Mouse (Mus musculus) midbrain, embryonic 16.5 days (tissue): ENCODE data around the gene Hist1h4k. TPM values are rescaled to one million over a fixed set of nuclear protein-coding genes. Genes with fewer than 3 reads are reported as not detected.

ENCODE experiments used
- microRNA-seq: library from miRNA; unstranded; fragments of <30 nt; microRNA quantifications from one replicate; pipeline ENCODE4, GENCODE M21; 2017
- polyA plus RNA-seq: library from polyadenylated mRNA; unstranded; fragments of >200 nt; fragmentation: Nextera tagmentation; extraction: Ambion mirVana; gene quantifications from 2 replicates; pipeline ENCODE4 v1.2.1, GENCODE M21; 2015

Gene Hist1h4k
- polyA plus RNA-seq, 1 experiment from 2014 or later = not detected

Small RNAs within 50 kb of the gene (microRNA-seq; reads per million reads assigned to microRNA genes)
- not detected for gene Gm44346
- not detected for gene Gm44357
- gene Gm44367 = not detected
- gene Gm44454 = not detected

Other genes with a start within 250 kb of the Hist1h4k start
- 4.3 and 7.3 TPM in 2 replicates for gene Gm11273, start 249.1 kb downstream of the Hist1h4k start, polyA plus RNA-seq
- gene Zkscan8, start 219.4 kb downstream of the Hist1h4k start, polyA plus RNA-seq = 4.1 and 4.3 TPM in 2 replicates
- 0.09 and 0.15 TPM in 2 replicates for gene Olfr1366, start 207.7 kb downstream of the Hist1h4k start, polyA plus RNA-seq
- not detected in 2 replicates for gene Olfr1535, start 190.6 kb downstream of the Hist1h4k start, polyA plus RNA-seq
- not detected in 2 replicates for gene Olfr1364, start 168.7 kb downstream of the Hist1h4k start, polyA plus RNA-seq
- gene Olfr1362, start 136.5 kb downstream of the Hist1h4k start, polyA plus RNA-seq = not detected in 2 replicates
- 0.07 TPM in 1 of 2 replicates, not detected in the other for gene Olfr11, start 108.0 kb downstream of the Hist1h4k start, polyA plus RNA-seq
- not detected in 2 replicates for gene Olfr1361, start 87.1 kb downstream of the Hist1h4k start, polyA plus RNA-seq
- gene Olfr1360, start 73.1 kb downstream of the Hist1h4k start, polyA plus RNA-seq = not detected in 2 replicates
- gene Olfr1359, start 52.4 kb downstream of the Hist1h4k start, polyA plus RNA-seq = not detected in 2 replicates
- gene Hist1h2bl, start 34.4 kb downstream of the Hist1h4k start, polyA plus RNA-seq = not detected in 2 replicates
- 3.5 and 9.7 TPM in 2 replicates for gene Hist1h2ai, start 34.1 kb downstream of the Hist1h4k start, polyA plus RNA-seq
- gene Hist1h3h, start 32.8 kb downstream of the Hist1h4k start, polyA plus RNA-seq = 3.4 TPM in 1 of 2 replicates, not detected in the other
- gene Hist1h2bm, start 28.5 kb downstream of the Hist1h4k start, polyA plus RNA-seq = 1.2 and 1.4 TPM in 2 replicates
- gene Hist1h4j, start 15.4 kb downstream of the Hist1h4k start, polyA plus RNA-seq = 0.40 and 0.80 TPM in 2 replicates
- 4.9 and 5.7 TPM in 2 replicates for gene Hist1h2ak, start 3.3 kb upstream of the Hist1h4k start, polyA plus RNA-seq
- gene Hist1h2bn, start 3.6 kb upstream of the Hist1h4k start, polyA plus RNA-seq = 1.1 TPM in 1 of 2 replicates, not detected in the other
- gene Hist1h1b, start 30.1 kb upstream of the Hist1h4k start, polyA plus RNA-seq = 0.69 and 2.4 TPM in 2 replicates
- gene Hist1h3i, start 32.9 kb upstream of the Hist1h4k start, polyA plus RNA-seq = 13.1 and 17.6 TPM in 2 replicates
- gene Hist1h2an, start 36.7 kb upstream of the Hist1h4k start, polyA plus RNA-seq = not detected in 2 replicates
- 0.72 TPM in 1 of 2 replicates, not detected in the other for gene Hist1h2bp, start 37.0 kb upstream of the Hist1h4k start, polyA plus RNA-seq
- gene Hist1h2bq, start 59.7 kb upstream of the Hist1h4k start, polyA plus RNA-seq = 3.4 and 3.5 TPM in 2 replicates
- gene Hist1h2ao, start 60.0 kb upstream of the Hist1h4k start, polyA plus RNA-seq = not detected in 2 replicates
- gene Hist1h4m, start 61.2 kb upstream of the Hist1h4k start, polyA plus RNA-seq = 3.7 TPM in 1 of 2 replicates, not detected in the other
- gene Hist1h4n, start 81.7 kb upstream of the Hist1h4k start, polyA plus RNA-seq = 2.6 and 2.8 TPM in 2 replicates
- gene Hist1h2ap, start 83.0 kb upstream of the Hist1h4k start, polyA plus RNA-seq = 276 and 359 TPM in 2 replicates
- 2.9 and 3.5 TPM in 2 replicates for gene Hist1h2br, start 83.2 kb upstream of the Hist1h4k start, polyA plus RNA-seq
- gene Zfp184, start 194.6 kb upstream of the Hist1h4k start, polyA plus RNA-seq = 12.0 and 13.7 TPM in 2 replicates
- gene Pom121l2, start 230.7 kb upstream of the Hist1h4k start, polyA plus RNA-seq = not detected in 2 replicates